Mouse (Mus musculus) hindbrain, embryonic 14.5 days (tissue): Measurements from ENCODE around the gene Wls. TPM values are rescaled to one million over a fixed set of nuclear protein-coding genes. Genes with fewer than 3 reads are reported as not detected.
A peak's percentile ranks its signal among the peaks of the same experiment; 100 is the strongest.

Source experiments
- ATAC-seq: fragments of 200-750 bp; cut with Nextera tagmentation; 2 replicates; pipeline ENCODE4 v1.8.0; 2017; ENCODE audit warnings: moderate number of reproducible peaks, mild to moderate bottlenecking, moderate TSS enrichment, moderate library complexity; ENCODE audit not compliant: low FRiP score
- DNase-seq: peaks from one replicate; pipeline ENCODE4 v3.0.0-alpha.2; 2015; ENCODE audit warnings: low spot score
- H3K27ac ChIP-seq: fragments of 300-500 bp; sonication (generic); 2 replicates; pipeline ENCODE4 v1.5.1; 2014; ENCODE audit warnings: mild to moderate bottlenecking, moderate library complexity
- H3K27me3 ChIP-seq: fragments of 300-500 bp; sonication (generic); 2 replicates; pipeline ENCODE4 v1.6.1; 2014; ENCODE audit warnings: mild to moderate bottlenecking, low read length, mixed read lengths; ENCODE audit not compliant: control insufficient read depth, insufficient read depth
- H3K36me3 ChIP-seq: fragments of 300-500 bp; sonication (generic); replicated peaks from 2 replicates; pipeline ENCODE4 v1.6.1; 2014; ENCODE audit not compliant: control insufficient read depth, insufficient read depth
- H3K4me1 ChIP-seq: fragments of 300-500 bp; sonication (generic); replicated peaks from 2 replicates; pipeline ENCODE4 v1.6.1; 2014; ENCODE audit warnings: antibody characterized with exemption, low read length, mixed read lengths; ENCODE audit not compliant: control insufficient read depth, insufficient read depth
- H3K4me2 ChIP-seq: fragments of 300-500 bp; sonication (generic); replicated peaks from 2 replicates; pipeline ENCODE4 v1.6.1; 2014; ENCODE audit warnings: mild to moderate bottlenecking, moderate library complexity
- H3K4me3 ChIP-seq: fragments of 300-500 bp; sonication (generic); replicated peaks from 2 replicates; pipeline ENCODE4 v1.5.1; 2014; ENCODE audit warnings: mild to moderate bottlenecking, low read length
- H3K9ac ChIP-seq: fragments of 300-500 bp; sonication (generic); 2 replicates; pipeline ENCODE4 v1.6.1; 2014
- H3K9me3 ChIP-seq: fragments of 300-500 bp; sonication (generic); 2 replicates; pipeline ENCODE4 v1.6.1; 2016; ENCODE audit warnings: low read length; ENCODE audit not compliant: control insufficient read depth
- WGBS: fragments of 180-500 bp; shearing (Covaris S2); extraction: QIAGEN DNeasy Blood & Tissue Kit; methylation state at CpG from one replicate; pipeline ENCODE4 v1.1.7; 2014; 5-methylcytosine and 5-hydroxymethylcytosine counted together
- polyA plus RNA-seq: library from polyadenylated mRNA; unstranded; fragments of >200 nt; fragmentation: Nextera tagmentation; extraction: Ambion mirVana; gene quantifications from 2 replicates; pipeline ENCODE4 v1.2.1, GENCODE M21; 2014

Gene Wls
- polyA plus RNA-seq, 1 experiment from 2014 or later = 98.1 TPM

GRCm38 (mm10) chr3:159890176-159891056 is 50.9 kb downstream of the Wls start:
- H3K9ac ChIP-seq = no peak overlapping the region
- no peak overlapping the region for H3K27ac ChIP-seq
- H3K4me3 ChIP-seq = no peak overlapping the region
- H3K9me3 ChIP-seq = no peaks in the 10 kb centered on the region
- H3K4me2 ChIP-seq = no peak overlapping the region
- no peaks in the 10 kb centered on the region for H3K36me3 ChIP-seq
- WGBS = 81% methylated on average over 5 of the region's 5 CpGs
- ATAC-seq = no peak
- H3K4me1 ChIP-seq = 0 out of 2 replicates have a peak, but pooled peaks cover 3% of the 10 kb centered on the region
- no peaks in the 10 kb centered on the region for H3K27me3 ChIP-seq
- no peak for DNase-seq

- no peak overlapping the region for H3K27ac ChIP-seq
- 94% methylated on average over 8 of the region's 8 CpGs for WGBS
- no peaks in the 10 kb centered on the region for H3K9me3 ChIP-seq
- no peaks in the 10 kb centered on the region for H3K27me3 ChIP-seq
- 0 out of 2 replicates have a peak, but pooled peaks have one; percentile 34 for ATAC-seq
- no peak overlapping the region for H3K4me3 ChIP-seq
- no peak overlapping the region for H3K4me2 ChIP-seq
- H3K36me3 ChIP-seq = no peaks in the 10 kb centered on the region
- no peak overlapping the region for H3K9ac ChIP-seq
- H3K4me1 ChIP-seq = 0 out of 2 replicates have a peak, but pooled peaks cover 1% of the 10 kb centered on the region
- DNase-seq = no peak
These were observed 51.7 kb downstream of the Wls start for GRCm38 (mm10) chr3:159891057-159891752.

GRCm38 (mm10) chr3:159907329-159907728 is 67.9 kb downstream of the Wls start:
- WGBS = 97% methylated on average over 1 of the region's 1 CpGs
- H3K4me2 ChIP-seq = no peak overlapping the region
- ATAC-seq = no peak

GRCm38 (mm10) chr3:159917328-159918090 is 78.0 kb downstream of the Wls start:
- H3K4me3 ChIP-seq = no peak overlapping the region
- 86% methylated on average over 2 of the region's 2 CpGs for WGBS
- no peak for DNase-seq

More at GRCm38 (mm10) chr3:159907329-159907728, 67.9 kb downstream of the Wls start:
- Histone ChIP-seq H3K27ac (no peak overlapping the region), H3K9ac (no peak overlapping the region), H3K9me3 (no peaks in the 10 kb centered on the region), H3K27me3 (no peaks in the 10 kb centered on the region), H3K4me3 (no peak overlapping the region), H3K4me1 (no peaks in the 10 kb centered on the region), H3K36me3 (no peaks in the 10 kb centered on the region; the same call in 1 of the 2 replicates)
- DNase-seq = no peak

More at GRCm38 (mm10) chr3:159917328-159918090, 78.0 kb downstream of the Wls start:
- no peaks in the 10 kb centered on the region for H3K9me3 ChIP-seq
- no peak overlapping the region for H3K9ac ChIP-seq
- no peaks in the 10 kb centered on the region for H3K36me3 ChIP-seq
- H3K27ac ChIP-seq = no peak overlapping the region
- H3K4me2 ChIP-seq = no peak overlapping the region
- no peaks in the 10 kb centered on the region for H3K27me3 ChIP-seq
- H3K4me1 ChIP-seq = no peaks in the 10 kb centered on the region
- no peak for ATAC-seq

Other genes starting within 250 kb of the Wls start
- not detected in 2 replicates for gene Rpe65, start 240.5 kb upstream of the Wls start, polyA plus RNA-seq